Mouse (Mus musculus) liver, embryonic 14.5 days (tissue): ENCODE results near the gene Myh14. TPM values are rescaled to one million over a fixed set of nuclear protein-coding genes. Genes with fewer than 3 reads are reported as not detected.

Experiments
- ATAC-seq: fragments of 200-750 bp; cut with Nextera tagmentation; 2 replicates; pipeline ENCODE4 v1.8.0; 2017; ENCODE audit warnings: moderate number of reproducible peaks, mild to moderate bottlenecking, moderate library complexity; ENCODE audit not compliant: insufficient read depth
- DNase-seq, 3 experiments: peaks; one replicate each; pipeline ENCODE4 v3.0.0-alpha.2; 2012 to 2013; ENCODE audit warnings: low read depth in 3 of 3, low spot score in 3 of 3
- H3K27ac ChIP-seq: fragments of 300-500 bp; sonication (generic); 2 replicates; pipeline ENCODE4 v1.5.1; 2014; ENCODE audit warnings: moderate library complexity, mild to moderate bottlenecking, control low read depth, inconsistent platforms
- H3K27me3 ChIP-seq: fragments of 300-500 bp; sonication (generic); 2 replicates; pipeline ENCODE4 v1.6.1; 2014; ENCODE audit warnings: mild to moderate bottlenecking, low read length, moderate library complexity; ENCODE audit not compliant: control insufficient read depth, insufficient read depth
- H3K36me3 ChIP-seq: fragments of 300-500 bp; sonication (generic); replicated peaks from 2 replicates; pipeline ENCODE4 v1.6.1; 2014; ENCODE audit warnings: low read depth; ENCODE audit not compliant: control insufficient read depth, insufficient read depth
- H3K4me1 ChIP-seq, 2 experiments: fragments of 200-500 bp in 1 of 2; fragments of 300-500 bp in 1 of 2; sonication (generic) in 1 of 2; replicated peaks; 2 replicates each; pipeline ENCODE4 v1.6.1; 2012 to 2014; ENCODE audit warnings: antibody characterized with exemption in 1 of 2, inconsistent platforms in 1 of 2, low read length in 1 of 2; ENCODE audit not compliant: control insufficient read depth in 2 of 2, insufficient read depth in 2 of 2
- H3K4me2 ChIP-seq: fragments of 300-500 bp; sonication (generic); 2 replicates; pipeline ENCODE4 v1.6.1; 2014; ENCODE audit warnings: low read depth, mild to moderate bottlenecking, control low read depth, moderate library complexity
- H3K4me3 ChIP-seq, 2 experiments: fragments of 200-500 bp in 1 of 2; fragments of 300-500 bp in 1 of 2; sonication (generic) in 1 of 2; 2 replicates each; pipeline ENCODE4 v1.5.1; 2012 to 2014; ENCODE audit warnings: low read depth in 2 of 2, low read length in 2 of 2, mild to moderate bottlenecking in 2 of 2, control low read depth in 1 of 2, inconsistent platforms in 1 of 2, moderate library complexity in 1 of 2; ENCODE audit not compliant: insufficient read depth in 1 of 2
- H3K9ac ChIP-seq: fragments of 300-500 bp; sonication (generic); replicated peaks from 2 replicates; pipeline ENCODE4 v1.6.1; 2014; ENCODE audit warnings: mild to moderate bottlenecking, control low read depth, moderate library complexity
- H3K9me3 ChIP-seq: fragments of 300-500 bp; sonication (generic); 2 replicates; pipeline ENCODE4 v1.6.1; 2016; ENCODE audit warnings: low read length, mixed read lengths; ENCODE audit not compliant: control insufficient read depth
- CTCF ChIP-seq: IDR thresholded peaks from 2 replicates; pipeline ENCODE4 v1.5.1; 2016; ENCODE audit warnings: antibody characterized with exemption, low read depth, control low read depth
- EP300 ChIP-seq: IDR thresholded peaks from 2 replicates; pipeline ENCODE4 v1.6.1; 2016; ENCODE audit warnings: antibody characterized with exemption, low read depth
- WGBS: fragments of 180-500 bp; shearing (Covaris S2); extraction: QIAGEN DNeasy Blood & Tissue Kit; methylation state at CpG from one replicate; pipeline ENCODE4 v1.1.7; 2014; ENCODE audit not compliant: insufficient replicate concordance; 5-methylcytosine and 5-hydroxymethylcytosine counted together
- polyA plus RNA-seq, 2 experiments: library from polyadenylated mRNA; depleted of rRNA in 1 of 2; stranded (reverse) in 1 of 2; unstranded in 1 of 2; fragments of >200 nt; fragmentation: Nextera tagmentation in 1 of 2; extraction: Ambion mirVana in 1 of 2; gene quantifications; 2 replicates each; pipeline versions ENCODE4 v1.2.1 to v1.2.3; 2012 to 2014

Gene Myh14
- polyA plus RNA-seq, 2 experiments = 0.09 to 0.15 TPM

DNA sequence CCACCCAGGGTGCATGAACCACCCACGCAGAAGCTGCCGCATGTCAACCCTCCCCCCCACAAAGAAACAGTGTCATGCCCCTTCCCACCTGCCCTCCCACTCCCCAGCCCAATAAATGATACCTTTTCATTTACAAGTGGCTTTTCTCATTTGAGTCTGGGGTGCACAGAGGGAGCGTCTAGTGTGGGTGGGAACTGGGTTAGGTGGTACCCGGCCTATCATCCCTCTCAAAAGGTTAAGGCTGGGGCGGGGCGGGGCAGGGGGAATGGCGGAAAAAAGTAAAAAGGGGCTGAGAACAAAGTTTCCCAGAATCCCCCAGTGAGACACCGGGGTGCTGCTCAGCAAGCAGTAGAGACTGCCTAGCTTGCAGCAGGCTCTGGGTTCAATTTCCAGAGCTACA is 66.0 kb downstream of the Myh14 start:
- Histone ChIP-seq H3K9me3 (no peaks in the 10 kb centered on the region), H3K4me2 (no peak overlapping the region), H3K27ac (no peak overlapping the region), H3K36me3 (no peaks in the 10 kb centered on the region), H3K4me3 (no peak overlapping the region), H3K27me3 (peaks cover 44% of the 10 kb centered on the region), H3K9ac (no peak overlapping the region), H3K4me1 (no peaks in the 10 kb centered on the region)
- DNase-seq (no peak), ATAC-seq (no peak)
- TF ChIP-seq CTCF = no peak
- TF ChIP-seq EP300 = no peak
- WGBS = 6% methylated on average over 8 of the region's 8 CpGs

GRCm38 (mm10) chr7:44604139-44604606 is 66.5 kb downstream of the Myh14 start:
- Histone ChIP-seq H3K4me3 (peak overlapping the region in 1 of 2 experiments; percentile 18; a peak in 2 of 4 replicates), H3K27me3 (peaks cover 44% of the 10 kb centered on the region), H3K4me1 (no peaks in the 10 kb centered on the region), H3K36me3 (no peaks in the 10 kb centered on the region), H3K4me2 (peak overlapping the region; percentile 38), H3K9me3 (no peaks in the 10 kb centered on the region), H3K27ac (no peak overlapping the region), H3K9ac (no peak overlapping the region)
- 4% methylated on average over 23 of the region's 25 CpGs for WGBS
- no peak for DNase-seq
- ATAC-seq = no peak
- TF ChIP-seq EP300 (no peak), CTCF (0 out of 2 replicates have a peak, but pooled peaks have one; percentile 11)

DNA sequence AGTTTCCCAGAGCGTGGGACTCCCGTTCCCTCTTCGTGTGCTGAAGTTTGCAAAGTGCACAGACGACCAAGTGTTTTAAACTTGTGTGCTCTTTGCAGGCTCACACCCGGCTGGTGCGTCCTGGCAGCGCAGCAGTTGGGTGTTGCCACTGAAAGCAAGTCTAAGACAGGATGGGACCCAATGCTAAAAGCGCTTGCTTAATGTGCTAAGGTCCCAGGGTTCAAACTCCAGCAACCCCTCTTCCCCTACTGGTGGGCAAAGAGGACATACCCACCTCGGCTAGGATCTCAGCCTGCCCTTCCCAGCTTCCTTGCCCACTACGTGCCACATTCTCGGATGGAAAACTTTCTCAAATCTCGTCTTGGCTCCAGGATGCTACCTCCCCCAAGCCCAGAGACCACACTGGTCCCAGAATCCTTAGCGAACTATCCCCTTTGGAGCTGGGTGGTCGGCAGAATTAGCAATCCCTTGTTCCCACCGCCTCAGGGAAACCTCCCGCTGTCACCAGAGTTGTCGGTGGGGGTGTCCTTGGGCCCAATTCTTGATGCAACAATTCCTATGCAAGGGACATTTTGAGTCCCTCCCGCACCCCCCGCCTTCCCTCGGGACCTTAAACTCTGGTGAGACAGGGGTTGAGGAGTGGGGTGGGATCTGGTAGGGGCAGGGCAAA is 67.3 kb downstream of the Myh14 start:
- H3K4me2 ChIP-seq = no peak overlapping the region; the same call in 1 of the 2 replicates
- peaks cover 44% of the 10 kb centered on the region for H3K27me3 ChIP-seq
- ATAC-seq = no peak
- TF ChIP-seq CTCF (no peak), EP300 (no peak)
- no peak overlapping the region for H3K9ac ChIP-seq
- H3K27ac ChIP-seq = no peak overlapping the region
- WGBS = 5% methylated on average over 20 of the region's 20 CpGs
- DNase-seq = no peak
- no peak overlapping the region for H3K4me3 ChIP-seq
- no peaks in the 10 kb centered on the region for H3K36me3 ChIP-seq
- H3K4me1 ChIP-seq = no peaks in the 10 kb centered on the region
- no peaks in the 10 kb centered on the region for H3K9me3 ChIP-seq

DNA sequence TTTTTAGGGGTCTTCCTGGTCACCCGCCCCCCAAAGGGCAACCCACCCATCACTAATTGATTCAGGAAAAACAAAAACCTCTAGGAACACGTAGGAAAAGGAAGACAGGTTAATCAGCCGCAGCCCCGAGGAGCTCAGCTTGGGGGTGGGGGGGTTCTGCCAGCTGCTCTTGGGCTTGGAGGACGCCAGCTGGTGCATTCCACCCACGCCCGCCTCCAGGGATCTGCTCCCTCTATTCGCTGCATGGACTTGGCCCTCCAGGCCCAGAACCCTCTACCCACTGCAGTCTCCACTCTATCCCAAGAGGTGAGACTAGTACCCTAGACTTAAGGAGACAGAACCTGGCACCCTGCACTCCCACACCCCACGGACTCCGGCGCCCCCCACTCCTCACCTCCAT is 68.2 kb downstream of the Myh14 start:
- H3K4me2 ChIP-seq = no peak overlapping the region
- no peaks in the 10 kb centered on the region for H3K4me1 ChIP-seq
- no peak overlapping the region for H3K4me3 ChIP-seq
- TF ChIP-seq CTCF (no peak), EP300 (no peak)
- no peaks in the 10 kb centered on the region for H3K9me3 ChIP-seq
- H3K36me3 ChIP-seq = no peaks in the 10 kb centered on the region
- 20% methylated on average over 11 of the region's 11 CpGs for WGBS
- H3K27ac ChIP-seq = no peak overlapping the region
- no peak for ATAC-seq
- peaks cover 44% of the 10 kb centered on the region for H3K27me3 ChIP-seq
- no peak overlapping the region for H3K9ac ChIP-seq
- DNase-seq = no peak

DNA sequence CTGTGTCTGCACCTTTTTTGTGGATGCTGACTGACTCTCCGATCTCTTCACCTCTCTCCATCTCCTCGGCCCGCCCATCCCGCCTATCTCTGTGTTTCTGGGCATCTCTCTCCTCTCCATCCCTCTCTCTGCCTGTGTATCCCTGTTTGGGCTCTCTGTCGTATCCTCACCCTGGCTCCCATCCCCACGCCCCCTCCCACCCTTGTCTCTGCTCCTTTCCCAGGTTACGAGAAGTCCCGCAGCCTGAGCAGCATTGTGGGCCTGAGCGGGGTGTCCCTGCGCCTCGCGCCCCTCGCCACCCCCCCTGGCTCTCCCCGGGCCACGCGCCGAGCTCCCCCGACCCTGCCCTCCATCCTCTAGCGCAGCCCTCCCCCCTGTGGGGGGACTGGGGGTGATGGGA is 69.0 kb downstream of the Myh14 start:
- Histone ChIP-seq H3K9ac (no peak overlapping the region), H3K36me3 (no peaks in the 10 kb centered on the region), H3K27ac (no peak overlapping the region), H3K4me3 (no peak overlapping the region), H3K9me3 (no peaks in the 10 kb centered on the region), H3K27me3 (peaks cover 42% of the 10 kb centered on the region), H3K4me2 (no peak overlapping the region), H3K4me1 (no peaks in the 10 kb centered on the region)
- ATAC-seq (no peak), DNase-seq (no peak)
- WGBS = 13% methylated on average over 19 of the region's 19 CpGs
- TF ChIP-seq EP300 (no peak), CTCF (no peak)
